Mouse (Mus musculus) spleen, postnatal 36 days (tissue): ENCODE data around the gene Nradd.
A peak's percentile ranks its signal among the peaks of the same experiment; 100 is the strongest.

ENCODE experiments used
- DNase-seq, 2 experiments: peaks; one replicate each; pipeline ENCODE4 v3.0.0; 2022; ENCODE audit warnings: low spot score in 2 of 2, mixed read lengths in 1 of 2

Gene Nradd

GRCm38 (mm10) chr9:110624361-110625166 lies at the start of gene Nradd:
Gene Nradd (minus strand): TSS chr9:110624452.
- peak; percentile 54 to 58 for DNase-seq

GRCm38 (mm10) chr9:110673107-110673752 lies 49.0 kb upstream of the Nradd start:
- DNase-seq = no peak

GRCm38 (mm10) chr9:110672462-110673106 lies 48.3 kb upstream of the Nradd start:
- no peak for DNase-seq

GRCm38 (mm10) chr9:110669785-110670184 lies 45.5 kb upstream of the Nradd start:
- no peak for DNase-seq

GRCm38 (mm10) chr9:110668601-110669293 lies 44.5 kb upstream of the Nradd start:
- no peak for DNase-seq

- no peak for DNase-seq
Observed at GRCm38 (mm10) chr9:110667219-110667836, 43.1 kb upstream of the Nradd start.

GRCm38 (mm10) chr9:110666374-110666773 lies 42.1 kb upstream of the Nradd start:
- no peak for DNase-seq

GRCm38 (mm10) chr9:110665912-110666311 lies 41.7 kb upstream of the Nradd start:
- DNase-seq = peak; percentile 75 to 82

- no peak for DNase-seq
Observed at GRCm38 (mm10) chr9:110662844-110663243, 38.6 kb upstream of the Nradd start.

GRCm38 (mm10) chr9:110660856-110661612 lies 36.8 kb upstream of the Nradd start:
- DNase-seq = no peak

- DNase-seq = no peak
Observed at GRCm38 (mm10) chr9:110660208-110660607, 36.0 kb upstream of the Nradd start.

- no peak for DNase-seq
Observed at GRCm38 (mm10) chr9:110659521-110659920, 35.3 kb upstream of the Nradd start.

GRCm38 (mm10) chr9:110657474-110658078 lies 33.3 kb upstream of the Nradd start:
- DNase-seq = peak; percentile 68 to 74

- peak; percentile 95 to 97 for DNase-seq
Observed at GRCm38 (mm10) chr9:110656249-110657221, 32.3 kb upstream of the Nradd start, which contains the start of gene Ccdc12. Gene Ccdc12 (plus strand): TSS chr9:110656503.

- DNase-seq = no peak
Observed at GRCm38 (mm10) chr9:110655651-110656007, 31.4 kb upstream of the Nradd start.

- no peak for DNase-seq
Observed at GRCm38 (mm10) chr9:110654726-110655650, 30.7 kb upstream of the Nradd start.

- DNase-seq = peak; percentile 95
Observed at GRCm38 (mm10) chr9:110653655-110654461, 29.6 kb upstream of the Nradd start, which contains the start of gene Nbeal2. Gene Nbeal2 (minus strand): TSS chr9:110654161.
